Mouse (Mus musculus): Measurements from ENCODE around the gene Gata3.

Gata3 gene

DNA sequence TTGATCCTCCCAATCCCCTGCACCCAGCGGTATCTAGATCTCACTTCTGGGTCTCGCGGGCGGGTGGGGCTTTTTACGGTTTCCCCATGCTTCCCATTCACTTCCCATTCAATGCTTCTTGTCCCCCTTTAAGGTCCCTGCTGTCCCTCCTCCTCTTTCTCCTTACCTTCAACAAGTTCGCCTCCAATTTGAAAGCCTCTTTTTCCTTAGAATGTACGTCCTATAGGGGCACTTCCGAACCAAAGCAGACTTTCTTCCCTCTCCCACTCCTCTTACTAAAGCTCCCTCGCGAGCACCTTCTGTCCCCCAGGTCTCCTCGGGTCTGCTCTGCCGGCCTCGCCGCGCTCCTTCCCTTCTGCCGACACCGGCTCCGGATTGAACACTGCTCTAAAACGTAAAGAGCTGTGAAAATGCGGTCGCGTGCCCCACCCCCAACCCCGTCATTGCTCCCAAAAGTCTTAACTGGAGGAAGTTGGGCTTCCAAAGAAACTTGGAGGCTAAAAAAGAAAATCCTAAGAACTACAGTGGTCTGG, at the start of gene Gata3:
TSS of gene Gata3 (minus strand) at position 384 of the 533 bp plus-strand sequence.
- DNase-seq (ENCODE audit: low read depth, low spot score), result no peak

DNA sequence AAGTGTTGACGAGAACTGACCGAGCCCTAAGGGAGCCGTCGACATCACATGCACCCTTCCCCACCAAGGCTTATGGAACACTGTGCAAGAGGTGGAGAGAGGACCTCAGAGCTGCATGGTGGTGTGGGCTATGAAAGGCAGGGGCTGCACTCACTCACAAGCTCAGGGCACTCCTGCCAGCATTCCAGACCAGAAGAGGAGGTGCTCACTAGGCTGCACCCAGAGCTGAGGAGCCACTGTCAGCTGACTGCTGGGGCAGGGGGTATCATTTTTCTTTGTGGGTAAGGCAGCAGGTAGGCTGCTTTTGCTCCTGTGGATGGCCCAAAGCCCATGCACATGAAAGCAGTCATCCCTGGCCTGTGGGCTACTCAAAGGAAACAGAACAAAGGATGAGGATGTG, 49.4 kb upstream of the Gata3 start:
- DNase-seq (ENCODE audit: low read depth, low spot score), result no peak

DNA sequence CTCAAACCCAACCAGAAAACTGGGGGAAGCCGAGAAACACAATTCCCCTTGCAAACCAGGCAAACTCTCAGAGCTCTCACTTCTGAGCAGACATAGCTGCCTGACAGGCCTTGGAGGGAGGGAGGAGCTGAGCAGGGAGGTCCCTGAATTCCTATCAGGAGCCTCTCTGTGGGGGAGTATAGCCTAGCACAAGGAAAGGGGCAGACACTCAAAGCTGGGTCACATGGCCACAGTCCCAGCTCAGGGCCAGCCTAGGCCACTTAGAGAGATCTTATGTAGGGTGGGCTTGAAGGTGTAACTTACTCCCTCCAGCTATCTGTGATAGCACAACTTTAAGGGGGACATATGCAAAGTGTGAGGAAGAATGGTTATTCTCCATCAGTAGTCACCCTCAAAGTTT, 46.1 kb upstream of the Gata3 start:
- DNase-seq (ENCODE audit: low read depth, low spot score), result no peak

DNA sequence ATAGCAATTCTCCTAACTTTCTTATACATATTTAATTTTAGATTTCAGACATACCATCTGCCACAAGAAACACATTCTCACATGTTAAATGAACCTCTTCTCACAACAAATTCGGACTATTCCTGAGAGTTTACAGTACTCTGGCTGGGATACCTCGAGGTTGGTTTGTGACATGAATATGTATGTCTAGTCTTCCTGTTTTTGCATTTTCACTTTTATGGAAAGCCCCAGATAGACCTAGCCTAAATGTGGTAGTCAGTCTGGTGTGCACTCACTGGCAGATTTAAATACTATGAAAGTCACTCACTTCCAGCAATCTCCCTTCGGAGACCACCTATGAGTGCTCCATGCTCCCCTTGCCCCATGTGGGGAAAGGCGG, 37.1 kb upstream of the Gata3 start:
- no peak for DNase-seq (ENCODE audit: low read depth, low spot score)

DNA sequence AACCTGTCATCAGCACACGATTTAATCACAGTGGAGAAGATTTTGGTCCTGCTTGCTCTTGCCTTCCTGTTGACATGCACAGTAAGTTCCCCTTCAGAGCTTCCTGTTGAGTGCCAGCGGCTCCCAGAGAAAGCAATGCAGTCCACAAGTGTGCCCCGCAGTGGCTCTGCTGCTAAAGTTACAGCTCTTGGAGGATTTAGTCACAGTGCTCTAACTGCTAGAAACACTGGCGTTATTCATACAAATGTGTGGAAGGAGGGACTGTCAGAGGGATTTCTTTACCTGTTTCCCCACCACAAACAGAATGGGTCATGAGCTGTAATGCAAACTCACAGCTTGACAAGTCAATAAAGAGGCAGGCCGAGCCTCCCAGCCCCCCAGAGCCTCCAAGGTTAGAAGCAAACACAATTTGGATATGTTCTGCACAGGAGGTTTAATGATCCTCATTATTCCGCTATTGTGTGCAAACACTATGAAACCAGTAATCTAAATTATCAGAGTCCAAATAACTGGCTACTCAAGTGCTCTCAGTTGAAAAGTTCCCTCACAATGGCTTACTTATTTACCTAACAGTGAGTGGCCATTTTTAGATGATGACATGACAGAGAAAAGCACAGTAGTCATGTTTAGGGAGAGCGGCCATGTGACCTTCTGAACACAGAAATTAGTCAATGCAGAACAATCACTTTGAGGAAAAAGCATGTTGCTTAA, 36.5 kb upstream of the Gata3 start:
- no peak for DNase-seq (ENCODE audit: low read depth, low spot score)

DNA sequence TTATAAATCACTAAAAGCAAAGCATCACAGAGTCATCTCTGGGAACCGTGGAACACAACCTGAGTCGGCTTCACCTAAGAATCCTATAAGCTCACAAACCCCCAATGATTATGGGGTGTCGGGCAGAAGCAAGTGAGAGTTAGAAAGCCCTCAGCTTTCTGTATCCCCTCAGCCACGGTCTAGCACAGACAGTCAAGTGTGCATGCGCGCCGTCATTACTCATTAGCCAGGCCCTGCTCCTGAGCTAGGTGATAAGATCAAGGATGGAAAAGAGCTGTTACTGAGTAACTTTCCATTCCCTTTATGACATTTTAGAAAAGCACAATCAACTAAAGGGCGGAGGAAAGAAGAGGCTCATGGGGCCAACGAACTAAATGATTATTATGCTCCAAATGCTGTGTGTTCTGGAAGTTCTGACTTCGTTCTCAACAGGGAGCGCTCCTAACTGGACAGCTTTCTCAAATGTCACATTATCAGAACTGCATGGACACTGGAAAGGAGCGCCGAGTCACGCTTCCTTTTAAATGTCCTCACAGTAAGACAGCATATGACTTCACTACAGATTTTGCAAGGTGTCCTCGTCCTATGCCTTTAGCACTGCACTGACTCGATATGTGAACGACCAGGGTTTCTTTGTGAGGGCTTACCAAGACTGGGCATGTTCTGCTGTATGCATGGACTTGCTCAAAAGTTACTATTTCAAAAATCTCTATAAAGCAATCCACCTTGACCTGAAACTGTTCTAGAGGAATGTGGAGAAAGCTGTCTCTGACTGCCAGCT, 29.0 kb upstream of the Gata3 start:
- DNase-seq (ENCODE audit: low read depth, low spot score), result no peak

DNA sequence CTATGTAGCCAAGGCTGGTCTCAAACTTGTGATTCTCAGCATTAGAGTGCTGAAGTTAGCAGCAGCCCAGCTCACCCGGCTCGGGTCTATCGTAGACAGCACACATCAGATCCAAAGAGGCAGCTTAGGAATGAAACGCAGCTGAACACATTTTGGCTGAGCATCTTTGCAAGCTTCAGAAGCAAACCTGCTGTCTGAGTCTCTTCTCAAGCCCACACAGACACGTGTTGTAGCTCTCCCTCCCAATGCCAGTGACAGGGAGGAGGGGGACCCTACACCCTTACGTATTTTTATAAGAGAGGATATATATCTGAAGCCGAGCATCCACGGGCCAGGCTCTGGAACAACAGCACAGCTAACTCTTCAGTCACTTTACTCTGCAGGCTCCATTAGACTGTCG, 27.8 kb upstream of the Gata3 start:
- peak; percentile 11 for DNase-seq (ENCODE audit: low read depth, low spot score)

DNA sequence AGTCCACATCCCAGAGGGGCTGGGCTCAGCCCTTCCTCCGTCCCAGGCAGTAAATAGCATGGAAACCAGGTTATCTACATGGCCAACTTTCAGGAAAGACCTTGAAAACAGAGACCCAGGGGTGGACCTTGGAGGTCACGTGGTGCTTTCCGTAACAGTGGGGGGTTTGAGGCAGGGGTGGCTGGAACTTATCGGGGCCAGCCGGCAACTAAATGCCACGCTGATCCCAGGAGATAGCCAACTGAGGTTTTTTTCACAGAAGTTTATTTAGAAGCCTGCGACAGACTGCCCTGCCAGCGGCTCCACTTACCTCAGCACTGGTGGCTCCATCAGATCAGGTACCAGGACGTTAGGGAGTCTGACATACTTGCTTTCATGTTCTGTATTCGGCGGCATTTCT, 16.2 kb upstream of the Gata3 start:
- no peak for DNase-seq (ENCODE audit: low read depth, low spot score)

DNA sequence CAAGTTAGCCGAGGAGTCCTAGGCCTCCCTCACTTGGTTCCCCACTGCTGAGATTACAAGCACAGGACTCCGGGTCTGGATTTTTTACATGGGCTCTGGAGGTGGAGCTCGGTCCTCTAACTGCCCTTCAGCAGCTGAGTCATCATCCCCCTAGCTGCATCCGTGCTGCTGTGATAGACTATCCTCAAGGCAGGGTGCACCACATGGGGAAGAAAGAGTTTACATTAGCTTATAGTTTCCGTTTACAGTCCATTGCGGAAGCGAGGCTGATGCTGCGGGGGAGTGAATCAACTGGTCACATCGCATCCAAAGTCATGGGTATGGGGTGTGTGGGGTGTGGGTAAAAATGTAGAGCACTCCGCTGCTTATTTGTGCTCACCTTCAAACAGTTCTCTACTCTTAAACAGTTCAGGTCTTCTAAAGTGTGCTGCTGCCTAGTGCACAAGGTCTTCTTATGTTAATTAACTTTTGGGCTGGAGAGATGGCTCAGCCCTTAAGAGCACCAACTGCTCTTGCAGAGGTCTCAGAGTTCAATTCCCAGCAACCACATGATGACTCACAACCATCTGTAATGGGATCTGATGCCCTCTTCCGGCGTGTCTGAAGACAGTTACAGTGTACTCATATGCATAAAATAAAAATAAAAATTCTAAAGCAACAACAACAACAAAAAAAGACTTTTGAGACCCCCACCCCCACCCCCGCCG, 14.2 kb upstream of the Gata3 start:
- DNase-seq (ENCODE audit: low read depth, low spot score), result no peak

DNA sequence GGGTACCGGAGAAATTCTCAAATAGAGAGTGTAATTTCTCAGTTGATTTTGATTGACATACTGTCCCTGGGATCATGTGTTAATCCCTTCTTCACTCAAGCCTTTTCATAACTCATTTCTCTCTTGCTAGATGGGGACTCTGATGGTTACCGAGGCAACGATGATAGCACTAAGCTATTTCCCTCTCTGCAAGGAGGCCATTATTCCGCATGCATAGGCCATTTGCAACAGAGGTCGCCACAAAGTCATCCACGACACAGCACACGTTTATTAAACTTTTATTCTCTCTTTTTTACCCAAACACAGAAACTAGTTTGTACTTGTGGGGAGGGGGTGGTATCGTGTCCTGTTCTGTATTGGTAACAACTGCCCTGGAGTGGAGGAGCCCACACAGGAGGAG, 8.0 kb upstream of the Gata3 start:
- DNase-seq (ENCODE audit: low read depth, low spot score), result no peak

DNA sequence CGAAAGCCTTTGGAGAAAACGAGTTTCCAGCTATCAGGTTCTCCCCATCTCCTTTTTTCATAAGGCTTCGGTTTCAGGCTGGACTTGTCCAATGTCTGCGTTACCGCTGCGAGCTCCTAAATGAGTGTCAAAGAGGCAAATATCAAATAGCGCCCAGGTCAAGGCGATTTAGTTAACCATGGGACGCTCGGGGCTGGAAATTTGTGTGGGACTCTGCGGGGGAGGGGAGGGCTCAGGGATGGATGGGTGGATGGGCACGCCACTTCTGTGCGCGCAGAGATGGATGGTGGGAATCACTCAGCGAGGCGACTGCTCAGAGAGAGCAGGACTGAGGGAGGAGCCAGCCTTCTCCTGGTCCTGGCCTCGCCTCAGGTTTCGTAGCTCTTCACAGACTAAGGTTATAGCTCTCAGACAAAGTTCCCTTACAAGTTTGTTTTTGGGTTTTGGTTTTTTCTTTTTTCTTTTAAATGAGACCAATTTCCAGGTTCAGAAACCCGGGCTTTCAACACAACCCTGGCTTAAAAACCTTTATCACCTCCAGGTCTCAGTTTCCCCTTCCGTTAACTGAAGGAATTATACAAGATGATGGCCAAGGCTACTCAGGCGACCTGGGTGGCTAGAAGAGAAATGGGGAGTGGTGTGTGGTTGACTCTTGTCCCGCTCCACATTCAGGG, 6.4 kb upstream of the Gata3 start:
- DNase-seq (ENCODE audit: low read depth, low spot score), result no peak

DNA sequence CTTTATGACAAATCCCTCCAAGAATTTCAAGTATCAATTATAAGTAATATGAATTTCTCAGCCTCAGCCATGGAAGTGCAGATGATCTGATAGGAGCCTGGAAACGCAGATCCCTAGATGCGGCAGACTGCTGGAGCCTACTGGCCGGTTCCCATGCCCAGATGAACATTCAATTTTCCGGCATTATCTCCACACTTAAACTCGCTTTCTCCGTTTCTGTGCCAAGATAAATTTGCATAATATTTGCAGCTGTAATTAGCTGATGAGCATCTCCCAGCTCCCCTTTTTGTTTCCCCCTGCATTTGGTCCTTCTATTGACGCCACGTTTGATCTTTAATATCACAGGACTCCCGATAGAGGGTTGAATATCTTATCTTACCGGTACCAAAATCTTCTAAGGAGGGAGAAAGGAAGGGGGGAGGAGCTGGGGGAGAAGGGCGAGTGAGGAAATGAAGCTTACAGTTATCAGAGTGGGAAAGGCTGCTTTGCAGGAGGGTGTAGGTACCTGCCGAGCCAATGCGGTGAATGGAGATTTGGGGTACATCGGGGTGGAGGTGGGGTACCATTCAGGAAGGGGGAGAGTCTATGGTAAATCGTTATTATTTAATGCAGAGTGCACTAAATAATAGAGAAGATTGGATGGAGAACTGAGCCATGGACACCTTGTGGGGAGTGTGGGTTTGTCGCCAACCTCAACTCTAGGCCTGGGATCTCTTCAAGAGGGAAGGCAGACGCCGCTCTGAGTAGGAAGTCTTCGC, 5.2 kb upstream of the Gata3 start:
- no peak for DNase-seq (ENCODE audit: low read depth, low spot score)

DNA sequence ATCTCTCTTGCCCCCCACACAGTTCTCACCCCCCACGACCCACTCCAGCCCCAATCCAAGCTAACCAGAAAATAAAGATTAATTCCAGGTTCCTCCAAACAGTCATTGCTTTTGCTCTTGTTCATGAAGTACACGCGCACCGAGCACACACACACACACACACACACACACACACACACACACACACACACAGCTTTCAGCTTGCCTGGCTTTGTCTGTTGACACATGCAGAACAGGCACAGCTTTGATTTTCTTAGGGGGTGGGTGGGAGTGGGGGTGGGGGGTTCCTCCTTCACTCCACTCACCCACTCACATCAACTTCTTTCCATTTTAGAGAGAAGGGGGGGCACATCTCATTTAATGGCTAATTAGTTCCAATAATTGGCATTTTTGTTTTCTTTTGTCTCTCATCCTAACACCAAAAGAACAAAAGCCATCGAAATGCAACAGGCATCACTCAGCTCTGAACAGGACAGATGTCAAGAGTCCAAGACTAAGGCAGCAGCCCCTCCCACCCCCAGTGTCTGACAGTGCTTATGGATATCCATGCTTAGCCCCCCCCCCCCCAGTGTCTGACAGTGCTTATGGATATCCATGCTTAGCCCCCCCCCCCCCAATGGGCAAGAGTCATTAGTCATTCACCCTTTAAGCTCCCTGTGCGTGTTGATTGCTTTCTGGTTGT, 3.6 kb upstream of the Gata3 start:
- no peak for DNase-seq (ENCODE audit: low read depth, low spot score)

DNA sequence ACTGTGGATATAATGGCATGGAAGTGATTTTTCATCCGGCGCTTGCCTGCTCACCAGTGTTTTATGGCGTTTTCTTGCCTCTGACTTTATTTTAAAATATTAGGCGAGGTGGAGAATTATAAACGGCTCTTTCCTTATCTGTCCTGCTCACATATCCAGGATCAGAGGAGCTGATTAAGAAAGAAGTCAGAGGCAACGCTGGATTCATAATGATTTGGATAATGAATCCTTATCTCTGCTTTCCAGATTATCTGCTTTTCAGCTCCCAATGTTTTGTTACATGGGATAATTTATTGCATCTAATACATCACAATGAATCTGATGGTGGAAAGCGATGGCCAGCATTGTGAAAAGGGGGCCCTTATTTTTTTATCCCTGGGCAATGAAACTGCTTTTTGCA, 2.7 kb upstream of the Gata3 start:
- no peak for DNase-seq (ENCODE audit: low read depth, low spot score)

DNA sequence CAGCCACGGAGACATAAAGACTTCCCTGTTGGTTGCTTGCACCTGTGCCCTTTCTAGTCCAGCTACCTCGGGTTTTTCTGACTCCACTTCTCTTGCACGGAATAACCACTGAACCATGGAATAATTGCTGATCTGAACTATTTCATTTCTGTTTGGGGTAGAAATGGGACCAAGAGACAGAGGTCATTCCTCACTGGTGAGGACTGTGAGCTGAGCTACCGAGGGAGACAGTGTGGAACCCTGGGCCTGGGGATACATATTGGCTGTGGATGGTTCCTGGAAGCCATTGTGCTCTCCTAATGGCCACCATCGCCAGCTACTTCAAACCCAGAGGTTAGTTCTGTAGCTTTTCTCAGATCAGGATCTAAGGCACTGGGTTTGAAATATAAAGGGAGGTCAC, 1.1 kb upstream of the Gata3 start:
- DNase-seq (ENCODE audit: low read depth, low spot score), result no peak

DNA sequence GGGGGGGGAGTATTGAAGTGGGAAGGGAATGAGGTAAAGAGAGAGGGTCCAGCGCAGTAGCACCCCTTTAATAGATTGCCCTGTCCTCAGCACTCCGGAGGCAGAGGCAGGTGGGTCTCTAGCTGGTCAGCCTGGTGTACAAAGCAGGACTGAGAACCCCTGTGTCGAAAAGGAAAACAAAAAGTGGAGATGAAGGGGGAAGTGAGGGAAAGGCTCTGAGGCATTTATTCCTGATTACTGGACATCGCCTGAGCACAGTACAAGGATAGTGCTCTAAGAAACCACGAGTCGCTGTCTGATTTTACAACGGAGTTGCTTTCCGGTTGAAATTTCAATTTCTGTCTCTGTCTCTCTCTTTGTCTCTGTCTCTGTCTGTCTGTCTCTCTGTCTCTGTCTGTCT, 417 bp upstream of the Gata3 start:
- DNase-seq (ENCODE audit: low read depth, low spot score), result no peak

DNA sequence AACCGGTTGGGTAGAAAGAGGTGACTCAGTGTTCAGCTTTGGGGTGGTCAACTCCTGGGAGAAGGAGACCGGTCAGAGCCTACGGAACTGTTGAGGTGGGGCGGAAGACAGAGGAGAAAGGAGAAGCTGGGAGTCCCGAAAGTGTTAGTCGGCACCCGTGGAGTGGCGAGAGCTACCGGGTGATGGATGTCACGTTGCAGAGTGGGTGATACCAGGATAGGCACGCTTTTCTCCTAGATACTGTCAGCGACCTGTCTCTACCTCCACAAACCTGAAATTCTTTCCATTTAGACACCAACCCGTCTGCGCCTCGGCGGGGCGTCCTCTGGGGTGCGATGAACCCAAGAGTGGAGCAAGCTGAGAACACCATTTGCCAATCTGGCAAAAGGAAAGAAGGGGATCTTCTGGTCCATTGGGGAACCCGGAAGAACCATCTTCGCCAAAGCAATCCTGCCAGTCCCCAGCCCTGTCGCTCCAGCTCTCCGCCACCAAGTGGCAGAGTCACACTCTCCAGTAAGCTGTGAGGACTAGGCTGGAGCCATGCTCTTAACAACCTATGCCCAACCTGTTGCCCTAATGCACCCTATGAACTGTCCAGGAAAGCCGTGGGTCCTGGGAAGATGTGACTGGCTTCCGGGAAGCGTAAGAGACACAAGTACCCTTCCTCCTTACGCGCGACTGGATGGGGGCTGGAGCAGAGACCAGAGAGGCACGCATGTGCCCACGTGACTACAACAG, 752 bp downstream of the Gata3 start, which contains the start of gene 9230102O04Rik:
TSS of gene 9230102O04Rik (minus strand) at position 628 of the 738 bp plus-strand sequence.
- no peak for DNase-seq (ENCODE audit: low read depth, low spot score)

DNA sequence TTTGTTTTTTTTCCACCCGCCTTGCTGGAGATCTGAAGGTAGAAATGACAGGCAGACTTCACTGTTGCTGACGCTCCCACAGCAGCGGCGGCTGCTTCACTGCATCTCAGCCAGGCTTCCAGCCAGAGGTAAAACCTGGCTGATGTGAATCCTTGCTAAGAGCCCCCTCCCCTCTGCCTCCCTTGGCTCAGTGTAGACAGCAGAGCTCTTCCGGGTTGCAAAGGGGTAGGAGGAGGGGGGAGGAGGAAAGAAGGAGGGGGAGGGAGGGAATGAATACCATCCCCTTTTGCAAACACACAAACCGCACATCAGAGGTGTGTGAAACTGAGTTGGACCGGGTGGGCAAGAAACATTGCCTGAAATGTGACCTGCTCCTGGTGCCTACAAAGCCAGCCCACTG, 2.2 kb downstream of the Gata3 start:
- DNase-seq (ENCODE audit: low read depth, low spot score), result no peak

DNA sequence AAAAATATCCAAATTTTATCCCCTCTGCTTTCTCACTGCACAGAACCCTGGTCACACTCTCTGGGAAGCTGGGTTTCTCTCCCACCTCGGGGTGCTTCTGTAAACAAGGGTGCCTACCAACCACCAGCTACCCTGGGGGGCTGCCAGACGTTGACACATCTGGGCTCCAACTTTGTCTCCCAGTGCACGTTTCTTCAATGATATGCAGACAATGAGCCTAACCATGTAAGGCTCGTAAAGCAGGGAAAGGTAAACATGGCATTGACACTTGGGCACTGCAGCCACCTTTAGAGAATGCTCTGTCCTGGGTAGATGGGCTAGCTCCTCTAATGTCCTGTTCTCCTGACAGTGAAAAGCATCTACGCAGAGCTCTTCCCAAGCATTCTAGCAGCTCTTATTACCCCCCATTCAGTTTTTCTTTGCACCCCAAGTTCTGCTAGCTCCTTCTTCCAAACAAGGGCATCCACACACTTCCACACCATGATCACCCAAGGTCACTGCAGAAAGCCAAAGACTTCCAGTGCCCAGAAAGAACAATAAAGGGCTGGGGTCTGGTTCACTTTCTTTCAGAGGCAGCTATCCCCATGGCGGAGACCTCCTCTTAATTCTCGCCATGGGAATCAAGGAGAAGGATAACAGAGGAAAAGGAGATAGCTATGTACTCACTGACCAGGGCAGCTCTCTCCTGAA, 2.8 kb downstream of the Gata3 start:
- DNase-seq (ENCODE audit: low read depth, low spot score), result no peak
